7 mouse cellular contexts compared by ENCODE assay signal in genomic region chr7:134669474-134670311, GRCm38 (mm10). TPM values are rescaled to one million over a fixed set of nuclear protein-coding genes. Genes with fewer than 3 reads are reported as not detected.
A peak's percentile ranks its signal among the peaks of the same experiment; 100 is the strongest.
DNase-seq lines count a peak whose midpoint lies in the region; ATAC-seq and TF ChIP-seq lines count a peak whose summit lies in the region.

No protein-coding gene starts in this region.

- no peak for DNase-seq in ES-E14 (ENCODE audit: low read depth, low spot score)
- DNase-seq in hindbrain, embryonic 10.5 days (ENCODE audit: low spot score): no peak
- peak; percentile 48 for DNase-seq in lung, postnatal 36 days
- DNase-seq in thymus, postnatal 14 days: no peak
- no peak for DNase-seq in layer of hippocampus, adult 11-12 months (ENCODE audit: low spot score)

- peaks cover 50% of the 10 kb centered on the region for H3K4me1 ChIP-seq in E14TG2a.4 (replicated peaks; ENCODE audit: low read depth, low read length)
- H3K4me1 ChIP-seq in ES-E14 (ENCODE audit: control insufficient read depth in 2 of 2, insufficient read depth in 2 of 2, low read length in 2 of 2, poor library complexity in 1 of 2): peaks cover 0 to 10% of the 10 kb centered on the region in 2 experiments; a peak in 3 of 4 replicates
- peaks cover 44% of the 10 kb centered on the region for H3K4me1 ChIP-seq in hindbrain, embryonic 10.5 days (replicated peaks)

- H3K36me3 ChIP-seq in E14TG2a.4 (ENCODE audit: insufficient read depth, low read length): peaks cover 14% of the 10 kb centered on the region; the same call in 1 of the 2 replicates
- no peaks in the 10 kb centered on the region for H3K36me3 ChIP-seq in ES-E14 (ENCODE audit: control insufficient read depth, insufficient read depth, low read length, poor library complexity, severe bottlenecking)
- H3K36me3 ChIP-seq in hindbrain, embryonic 10.5 days: no peaks in the 10 kb centered on the region

- ATAC-seq in erythroblast, adult 5-6 weeks (replicated peaks; ENCODE audit: low FRiP score, poor library complexity, severe bottlenecking): no peak

- H3K9me3 ChIP-seq in E14TG2a.4 (ENCODE audit: low read length) (no peaks in the 10 kb centered on the region), ES-E14 (ENCODE audit: control insufficient read depth, insufficient read depth, low read depth, low read length) (no peaks in the 10 kb centered on the region)
- H3K9me3 ChIP-seq in hindbrain, embryonic 10.5 days: no peaks in the 10 kb centered on the region

- no peak for TF ChIP-seq CTCF in E14TG2a.4 (conservative IDR thresholded peaks at IDR 0.05; ENCODE audit: low read length)

- no peak overlapping the region for H3K27ac ChIP-seq in ES-E14 (ENCODE audit: insufficient read depth, low read depth, low read length, poor library complexity, severe bottlenecking)
- peak overlapping the region; percentile 94 for H3K27ac ChIP-seq in hindbrain, embryonic 10.5 days

- peak overlapping the region; percentile 85 for H3K4me3 ChIP-seq in E14TG2a.4 (replicated peaks; ENCODE audit: low read length)
- H3K4me3 ChIP-seq in ES-E14 (ENCODE audit: insufficient read depth in 1 of 2, low read depth in 1 of 2, low read length in 2 of 2, poor library complexity in 1 of 2, severe bottlenecking in 1 of 2): peak overlapping the region; percentile 87 to 93
- peak overlapping the region; percentile 71 for H3K4me3 ChIP-seq in hindbrain, embryonic 10.5 days

- in situ Hi-C loops in ES-E14 (cut with MboI; ENCODE audit: low sequenced_read_pairs in 2 of 2, unreplicated experiment in 2 of 2): no loop called here

- peaks cover 24% of the 10 kb centered on the region for H3K27me3 ChIP-seq in E14TG2a.4 (ENCODE audit: insufficient read depth, low read length)
- H3K27me3 ChIP-seq in hindbrain, embryonic 10.5 days (ENCODE audit: insufficient read depth, poor library complexity, severe bottlenecking): peaks cover 33% of the 10 kb centered on the region

- 91% methylated on average over 14 of the region's 14 CpGs for WGBS in hindbrain, embryonic 10.5 days

- H3K9ac ChIP-seq in ES-E14 (ENCODE audit: insufficient read depth, low read depth, low read length, poor library complexity, severe bottlenecking): peak overlapping the region; percentile 91

TF ChIP-seq in ES-E14, 5 proteins besides CTCF, POLR2A, EP300 and RAD21:
- TF ChIP-seq ZC3H11A (IDR thresholded peaks at IDR 0.05; ENCODE audit: borderline replicate concordance, low read depth, low read length) (no peak), ZNF384 (IDR thresholded peaks at IDR 0.05; ENCODE audit: low read depth, low read length) (no peak), CHD2 (IDR thresholded peaks at IDR 0.05; ENCODE audit: low read depth, low read length) (no peak), MAFK (IDR thresholded peaks at IDR 0.05; ENCODE audit: insufficient read depth, low read depth, low read length) (no peak), HCFC1 (IDR thresholded peaks at IDR 0.05; ENCODE audit: borderline replicate concordance, insufficient read depth, low read length) (no peak)

RNA-seq across cellular contexts. Expression of gene Dock1, which starts 0.8 kb away (rescaled TPM):
- 24.3 and 37.4 TPM in 2 replicates for total RNA-seq in ES-E14 (2012; rRNA removed)
- 21.9 and 24.2 TPM in 2 replicates for polyA plus RNA-seq in hindbrain, embryonic 10.5 days (2016; fragmentation: Nextera tagmentation; extraction: Ambion mirVana)
- 3.8 and 5.4 TPM in 2 replicates for total RNA-seq in erythroblast, adult 5-6 weeks (2015; ENCODE audit: low replicate concordance)
- 2.4 and 3.1 TPM in 2 replicates for total RNA-seq in erythroblast, adult 5-6 weeks (2017; ENCODE audit: low replicate concordance)
